Mouse (Mus musculus): ENCODE results near the gene Gm8773. TPM values are rescaled to one million over a fixed set of nuclear protein-coding genes. Genes with fewer than 3 reads are reported as not detected.
A peak's percentile ranks its signal among the peaks of the same experiment; 100 is the strongest.

Gm8773 gene
- polyA plus RNA-seq, 1 experiment from 2014 or later: 0.80 TPM

- no peaks in the 10 kb centered on the region for H3K27me3 ChIP-seq (ENCODE audit: insufficient read depth, low read length)
- H3K4me1 ChIP-seq (ENCODE audit: insufficient read depth): peaks cover 6% of the 10 kb centered on the region
- no peak for DNase-seq
- ATAC-seq (ENCODE audit: insufficient read depth): no peak
- no peaks in the 10 kb centered on the region for H3K9me3 ChIP-seq (ENCODE audit: low read depth, low read length)
- peak overlapping the region; percentile 87 for H3K9ac ChIP-seq
- H3K4me3 ChIP-seq (ENCODE audit: low read depth, low read length): peak overlapping the region; percentile 66
- peak overlapping the region; percentile 46; the same call in 1 of the 2 replicates for H3K27ac ChIP-seq (ENCODE audit: low read depth)
- peak overlapping the region; percentile 73 for H3K4me2 ChIP-seq
- TF ChIP-seq CTCF (IDR thresholded peaks at IDR 0.05; ENCODE audit: low read depth): no peak
- 36% methylated on average over 8 of the region's 8 CpGs for WGBS
- H3K36me3 ChIP-seq (ENCODE audit: insufficient read depth): peaks cover 8% of the 10 kb centered on the region; the same call in 1 of the 2 replicates
Measured at GRCm38 (mm10) chr5:5559798-5560197, 13.8 kb upstream of the Gm8773 start.

DNA sequence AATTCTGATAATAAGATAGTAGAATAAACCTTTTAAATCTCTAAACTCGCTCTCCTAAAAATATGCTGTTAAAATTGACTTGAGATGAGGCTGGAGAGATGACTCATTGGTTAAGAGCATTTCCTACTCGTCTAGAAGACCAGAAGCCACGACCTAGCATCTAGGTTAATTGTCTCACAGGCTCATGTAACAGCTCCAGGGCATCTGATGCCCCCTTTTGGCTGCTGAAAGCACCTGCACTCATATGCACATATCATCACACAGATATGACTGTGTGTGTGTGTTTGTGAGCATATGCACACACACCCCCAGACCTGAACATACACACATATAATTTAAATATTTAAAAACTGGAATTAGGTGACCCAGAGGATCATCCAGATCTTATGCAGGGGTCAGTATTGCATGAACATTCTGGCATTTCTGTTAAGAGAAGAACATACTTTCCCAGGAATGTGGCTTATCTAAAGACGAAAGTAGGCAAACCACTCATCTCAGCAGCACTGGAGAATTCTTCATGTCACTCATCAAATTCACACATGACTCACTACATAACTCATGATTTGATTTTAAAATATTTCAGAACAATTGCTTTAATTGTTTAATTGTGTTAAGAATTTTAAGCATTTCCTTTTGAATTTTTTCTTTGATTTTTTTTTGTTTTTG is 12.4 kb upstream of the Gm8773 start:
- DNase-seq (peak; percentile 3), ATAC-seq (ENCODE audit: insufficient read depth) (no peak)
- Histone ChIP-seq H3K4me1 (ENCODE audit: insufficient read depth) (peaks cover 6% of the 10 kb centered on the region), H3K9ac (no peak overlapping the region), H3K4me3 (ENCODE audit: low read depth, low read length) (no peak overlapping the region), H3K4me2 (no peak overlapping the region), H3K27me3 (ENCODE audit: insufficient read depth, low read length) (no peaks in the 10 kb centered on the region), H3K27ac (ENCODE audit: low read depth) (no peak overlapping the region), H3K9me3 (ENCODE audit: low read depth, low read length) (no peaks in the 10 kb centered on the region), H3K36me3 (ENCODE audit: insufficient read depth) (no peaks in the 10 kb centered on the region)
- 63% methylated on average over 4 of the region's 4 CpGs for WGBS
- 0 out of 2 replicates have a peak, but pooled peaks have one; percentile 5 for TF ChIP-seq CTCF (IDR thresholded peaks at IDR 0.05; ENCODE audit: low read depth)

GRCm38 (mm10) chr5:5562435-5562834 is 11.2 kb upstream of the Gm8773 start:
- no peak overlapping the region for H3K9ac ChIP-seq
- no peak for TF ChIP-seq CTCF (IDR thresholded peaks at IDR 0.05; ENCODE audit: low read depth)
- no peaks in the 10 kb centered on the region for H3K9me3 ChIP-seq (ENCODE audit: low read depth, low read length)
- H3K4me3 ChIP-seq (ENCODE audit: low read depth, low read length): no peak overlapping the region
- 71% methylated on average over 3 of the region's 3 CpGs for WGBS
- DNase-seq: no peak
- H3K4me2 ChIP-seq: no peak overlapping the region
- no peak overlapping the region for H3K27ac ChIP-seq (ENCODE audit: low read depth)
- H3K4me1 ChIP-seq (ENCODE audit: insufficient read depth): peaks cover 6% of the 10 kb centered on the region
- ATAC-seq (ENCODE audit: insufficient read depth): no peak
- H3K27me3 ChIP-seq (ENCODE audit: insufficient read depth, low read length): no peaks in the 10 kb centered on the region
- H3K36me3 ChIP-seq (ENCODE audit: insufficient read depth): no peaks in the 10 kb centered on the region

GRCm38 (mm10) chr5:5587686-5588085 is 14.1 kb downstream of the Gm8773 start:
- Histone ChIP-seq H3K27me3 (ENCODE audit: insufficient read depth, low read length) (no peaks in the 10 kb centered on the region), H3K36me3 (ENCODE audit: insufficient read depth) (no peaks in the 10 kb centered on the region), H3K27ac (ENCODE audit: low read depth) (no peak overlapping the region), H3K4me3 (ENCODE audit: low read depth, low read length) (no peak overlapping the region), H3K4me1 (ENCODE audit: insufficient read depth) (no peaks in the 10 kb centered on the region), H3K9me3 (ENCODE audit: low read depth, low read length) (no peaks in the 10 kb centered on the region), H3K9ac (no peak overlapping the region), H3K4me2 (no peak overlapping the region)
- ATAC-seq (ENCODE audit: insufficient read depth): no peak
- 79% methylated on average over 3 of the region's 3 CpGs for WGBS
- DNase-seq: no peak
- TF ChIP-seq CTCF (IDR thresholded peaks at IDR 0.05; ENCODE audit: low read depth): no peak

GRCm38 (mm10) chr5:5610540-5610939 is 36.9 kb downstream of the Gm8773 start:
- ATAC-seq (ENCODE audit: insufficient read depth): no peak
- no peak for DNase-seq
- no peak overlapping the region for H3K4me2 ChIP-seq
- H3K27me3 ChIP-seq (ENCODE audit: insufficient read depth, low read length): no peaks in the 10 kb centered on the region
- no peak overlapping the region for H3K27ac ChIP-seq (ENCODE audit: low read depth)
- no peaks in the 10 kb centered on the region for H3K4me1 ChIP-seq (ENCODE audit: insufficient read depth)
- 42% methylated on average over 3 of the region's 3 CpGs for WGBS
- no peak overlapping the region for H3K9ac ChIP-seq
- no peaks in the 10 kb centered on the region for H3K9me3 ChIP-seq (ENCODE audit: low read depth, low read length)
- no peak for TF ChIP-seq CTCF (IDR thresholded peaks at IDR 0.05; ENCODE audit: low read depth)
- H3K36me3 ChIP-seq (ENCODE audit: insufficient read depth): no peaks in the 10 kb centered on the region
- H3K4me3 ChIP-seq (ENCODE audit: low read depth, low read length): no peak overlapping the region

GRCm38 (mm10) chr5:5618329-5618728 is 44.7 kb downstream of the Gm8773 start:
- no peak for TF ChIP-seq CTCF (IDR thresholded peaks at IDR 0.05; ENCODE audit: low read depth)
- DNase-seq (no peak), ATAC-seq (ENCODE audit: insufficient read depth) (no peak)
- Histone ChIP-seq H3K27ac (ENCODE audit: low read depth) (no peak overlapping the region), H3K9me3 (ENCODE audit: low read depth, low read length) (no peaks in the 10 kb centered on the region), H3K4me2 (no peak overlapping the region), H3K36me3 (ENCODE audit: insufficient read depth) (no peaks in the 10 kb centered on the region), H3K4me3 (ENCODE audit: low read depth, low read length) (no peak overlapping the region), H3K4me1 (ENCODE audit: insufficient read depth) (no peaks in the 10 kb centered on the region), H3K27me3 (ENCODE audit: insufficient read depth, low read length) (no peaks in the 10 kb centered on the region), H3K9ac (no peak overlapping the region)
- 46% methylated on average over 4 of the region's 4 CpGs for WGBS

DNA sequence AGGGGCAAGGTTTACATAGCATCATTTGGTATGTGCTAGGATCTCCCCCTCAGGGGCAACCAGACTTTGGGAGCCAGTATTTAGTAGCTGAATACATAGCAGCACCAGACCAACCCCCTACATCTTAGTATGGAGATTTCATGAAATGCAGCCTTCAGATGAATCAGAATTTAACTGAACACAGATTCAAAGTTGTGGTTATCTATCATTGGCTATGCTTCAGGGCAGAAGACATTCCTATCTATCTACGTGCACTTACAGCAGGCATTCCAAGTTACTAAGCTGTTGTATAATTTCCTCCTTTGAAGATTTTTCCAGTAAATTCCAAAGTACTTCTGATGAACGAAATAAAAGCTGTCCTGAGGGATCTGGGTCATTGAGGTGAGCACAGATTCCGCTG is 51.9 kb downstream of the Gm8773 start:
- Histone ChIP-seq H3K36me3 (ENCODE audit: insufficient read depth) (no peaks in the 10 kb centered on the region), H3K9me3 (ENCODE audit: low read depth, low read length) (no peaks in the 10 kb centered on the region), H3K27ac (ENCODE audit: low read depth) (no peak overlapping the region), H3K4me1 (ENCODE audit: insufficient read depth) (no peaks in the 10 kb centered on the region), H3K4me3 (ENCODE audit: low read depth, low read length) (no peak overlapping the region), H3K4me2 (no peak overlapping the region), H3K9ac (no peak overlapping the region), H3K27me3 (ENCODE audit: insufficient read depth, low read length) (no peaks in the 10 kb centered on the region)
- no peak for TF ChIP-seq CTCF (IDR thresholded peaks at IDR 0.05; ENCODE audit: low read depth)
- 58% methylated on average over 3 of the region's 3 CpGs for WGBS
- DNase-seq: no peak
- ATAC-seq (ENCODE audit: insufficient read depth): no peak

Other genes starting within 250 kb of the Gm8773 start
- gene Cdk14, start 153.5 kb upstream of the Gm8773 start, polyA plus RNA-seq (2014; fragmentation: Nextera tagmentation; extraction: Ambion mirVana): 37.7 and 37.8 TPM in 2 replicates
- not detected in 2 replicates for gene 1700015F17Rik, start 94.7 kb upstream of the Gm8773 start, polyA plus RNA-seq (2014; fragmentation: Nextera tagmentation; extraction: Ambion mirVana)
- 17.6 and 17.9 TPM in 2 replicates for gene Cldn12, start 58.8 kb upstream of the Gm8773 start, polyA plus RNA-seq (2014; fragmentation: Nextera tagmentation; extraction: Ambion mirVana)
- 31.0 and 33.7 TPM in 2 replicates for gene Gtpbp10, start 14.3 kb upstream of the Gm8773 start, polyA plus RNA-seq (2014; fragmentation: Nextera tagmentation; extraction: Ambion mirVana)
- gene Cfap69, start 90.4 kb downstream of the Gm8773 start, polyA plus RNA-seq (2014; fragmentation: Nextera tagmentation; extraction: Ambion mirVana): 3.1 and 4.3 TPM in 2 replicates
- 5.4 TPM in 2 replicates for gene Steap2, start 120.8 kb downstream of the Gm8773 start, polyA plus RNA-seq (2014; fragmentation: Nextera tagmentation; extraction: Ambion mirVana)
- gene Steap1, start 175.5 kb downstream of the Gm8773 start, polyA plus RNA-seq (2014; fragmentation: Nextera tagmentation; extraction: Ambion mirVana): 2.2 and 2.8 TPM in 2 replicates

All from lung, embryonic 14.5 days (tissue).